Mouse (Mus musculus) ES-E14 (cell line): ENCODE measurements around the gene Cdkn1a.

ENCODE experiments used
- CHD2 ChIP-seq: IDR thresholded peaks from 2 replicates; pipeline ENCODE4 v1.6.1; 2014; ENCODE audit warnings: mild to moderate bottlenecking, low read depth, low read length, inconsistent platforms
- HCFC1 ChIP-seq: IDR thresholded peaks from 2 replicates; pipeline ENCODE4 v1.6.1; 2012; ENCODE audit warnings: low read length, inconsistent platforms, borderline replicate concordance; ENCODE audit not compliant: insufficient read depth
- MAFK ChIP-seq: IDR thresholded peaks from 2 replicates; pipeline ENCODE4 v1.6.1; 2014; ENCODE audit warnings: mild to moderate bottlenecking, low read depth, low read length, inconsistent platforms; ENCODE audit not compliant: insufficient read depth
- ZC3H11A ChIP-seq: IDR thresholded peaks from 2 replicates; pipeline ENCODE4 v1.6.1; 2012; ENCODE audit warnings: low read depth, mild to moderate bottlenecking, inconsistent platforms, low read length, borderline replicate concordance
- ZNF384 ChIP-seq: IDR thresholded peaks from 2 replicates; pipeline ENCODE4 v1.6.1; 2012; ENCODE audit warnings: low read depth, low read length, inconsistent platforms

- TF ChIP-seq HCFC1 (no peak), CHD2 (no peak), ZNF384 (no peak), MAFK (no peak), ZC3H11A (no peak)
Observed at GRCm38 (mm10) chr17:29116023-29116422, 25.2 kb downstream of the Cdkn1a start.
